Mouse (Mus musculus) brown adipose tissue, adult 24 weeks (tissue): Measurements from ENCODE around the gene Vps37c. TPM values are rescaled to one million over a fixed set of nuclear protein-coding genes. Genes with fewer than 3 reads are reported as not detected.

ENCODE experiments used
- H3K27ac ChIP-seq: fragments of 200-500 bp; replicated peaks from 2 replicates; pipeline ENCODE4 v1.5.1; 2012; ENCODE audit warnings: low read depth, mild to moderate bottlenecking, low read length
- H3K4me1 ChIP-seq: fragments of 200-500 bp; 2 replicates; pipeline ENCODE4 v1.6.1; 2012; ENCODE audit warnings: low read length, mixed read lengths; ENCODE audit not compliant: control insufficient read depth, insufficient read depth, insufficient read length
- H3K4me3 ChIP-seq: fragments of 200-500 bp; 2 replicates; pipeline ENCODE4 v1.5.1; 2012; ENCODE audit warnings: low read depth, mild to moderate bottlenecking, low read length, moderate library complexity; ENCODE audit not compliant: insufficient read depth
- polyA plus RNA-seq: library from polyadenylated mRNA; stranded (reverse); fragments of >200 nt; gene quantifications from 2 replicates; pipeline ENCODE4 v1.2.4, GENCODE M21; 2012; ENCODE audit not compliant: missing spikeins, insufficient read depth, insufficient read length

The Vps37c gene
- polyA plus RNA-seq, 1 experiment = 8.5 TPM

DNA sequence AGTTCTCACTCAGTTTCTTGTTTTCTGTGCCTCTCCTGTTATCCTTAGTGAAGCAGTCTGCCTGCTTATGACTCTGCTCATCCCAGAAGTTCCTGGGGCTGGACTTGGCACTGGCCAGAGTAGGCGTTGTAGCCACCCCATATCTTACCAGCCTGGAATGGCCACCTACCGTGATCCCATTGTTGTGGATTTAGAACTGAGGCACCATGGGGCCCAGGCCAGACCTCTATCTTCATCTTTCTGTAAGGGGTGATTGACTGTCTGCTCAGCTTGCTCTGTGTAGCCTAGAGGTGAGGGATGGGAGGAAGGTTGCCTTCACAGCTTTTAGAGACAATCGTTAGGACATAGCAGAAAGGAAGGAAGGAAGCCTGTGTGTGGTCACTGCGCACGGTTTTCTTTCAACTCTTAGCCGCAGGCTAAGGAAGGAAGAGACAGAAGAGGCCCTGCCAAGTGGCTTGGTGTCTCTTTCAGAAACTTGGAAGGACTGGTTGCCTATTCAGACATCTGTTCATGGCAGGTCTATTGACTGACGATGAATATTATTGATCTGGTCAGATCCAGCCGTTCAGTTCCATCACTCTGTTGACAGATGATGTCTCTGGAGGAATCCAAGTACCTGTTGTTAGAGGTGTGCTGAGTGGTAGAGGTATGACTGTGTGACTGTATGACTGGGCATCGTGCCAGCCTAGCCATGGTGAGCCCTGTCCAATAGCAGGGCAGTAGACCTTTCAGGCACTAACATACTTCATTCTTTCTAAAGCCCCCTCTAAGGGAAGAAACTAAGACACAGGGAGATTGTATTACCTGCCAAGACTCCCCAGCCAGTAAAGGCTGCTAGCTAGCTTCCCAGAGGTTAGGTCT, 9.8 kb downstream of the Vps37c start:
- 0 out of 2 replicates have a peak overlapping the region, but pooled peaks have one; percentile 19 for H3K27ac ChIP-seq
- peaks cover 48% of the 10 kb centered on the region for H3K4me1 ChIP-seq

DNA sequence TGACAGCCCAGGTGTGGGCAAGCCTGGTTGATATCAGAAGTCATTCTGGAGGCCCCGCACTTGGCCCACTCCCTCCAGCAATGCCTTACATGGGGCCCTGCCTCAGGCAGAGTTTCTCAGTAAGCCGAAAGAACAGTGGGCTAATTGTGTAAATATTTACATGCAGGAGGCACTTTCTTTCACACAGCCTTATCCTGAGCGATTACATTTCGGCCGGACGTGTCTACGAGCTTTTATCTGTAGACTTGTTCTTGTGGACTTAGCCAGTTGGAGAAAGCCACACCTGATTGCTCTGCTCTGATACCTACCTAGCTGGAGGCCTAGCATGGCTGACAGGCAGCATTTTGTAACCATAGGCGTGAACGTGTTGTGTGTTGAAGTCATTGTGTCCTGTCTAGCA, 11.3 kb downstream of the Vps37c start:
- no peak overlapping the region for H3K27ac ChIP-seq
- H3K4me1 ChIP-seq = peaks cover 51% of the 10 kb centered on the region
- H3K4me3 ChIP-seq = no peak overlapping the region

More for the DNA sequence above, 9.8 kb downstream of the Vps37c start:
- no peak overlapping the region for H3K4me3 ChIP-seq

DNA sequence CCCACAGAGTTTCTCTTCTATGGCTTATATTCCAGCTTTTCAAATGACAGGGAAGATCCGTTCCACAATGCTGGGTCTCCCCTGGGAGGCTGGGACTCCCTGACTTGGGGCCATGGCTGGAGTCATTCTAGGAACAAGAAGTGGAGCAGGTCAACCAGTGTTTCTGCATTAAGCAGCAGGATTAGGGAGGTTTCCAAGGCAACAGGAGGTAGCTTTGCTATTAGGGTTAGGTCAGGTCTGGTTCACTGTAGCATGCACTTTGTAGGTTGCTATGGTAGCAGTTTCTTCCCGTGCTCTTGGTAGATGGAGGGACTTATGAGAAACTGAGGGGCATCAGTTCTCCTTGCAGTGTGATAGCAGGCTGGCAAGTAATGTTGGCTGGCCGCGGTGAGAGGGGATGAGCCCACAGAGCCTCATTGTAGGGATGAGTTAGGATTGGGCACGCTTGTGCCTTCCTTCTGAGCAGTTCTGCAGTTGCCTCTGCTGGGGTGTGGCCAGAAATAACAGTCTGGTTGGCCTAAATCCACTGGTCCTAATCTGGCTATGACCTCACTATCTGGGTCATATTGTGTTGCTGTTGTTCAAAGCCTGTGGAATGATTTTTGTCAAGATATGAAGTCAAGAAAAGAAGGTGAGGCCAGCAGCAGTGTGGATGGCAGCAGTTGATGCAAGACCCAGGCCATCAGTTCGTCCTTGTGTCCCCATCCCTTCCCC, 12.6 kb downstream of the Vps37c start:
- Histone ChIP-seq H3K4me3 (no peak overlapping the region), H3K4me1 (peaks cover 51% of the 10 kb centered on the region), H3K27ac (no peak overlapping the region)

DNA sequence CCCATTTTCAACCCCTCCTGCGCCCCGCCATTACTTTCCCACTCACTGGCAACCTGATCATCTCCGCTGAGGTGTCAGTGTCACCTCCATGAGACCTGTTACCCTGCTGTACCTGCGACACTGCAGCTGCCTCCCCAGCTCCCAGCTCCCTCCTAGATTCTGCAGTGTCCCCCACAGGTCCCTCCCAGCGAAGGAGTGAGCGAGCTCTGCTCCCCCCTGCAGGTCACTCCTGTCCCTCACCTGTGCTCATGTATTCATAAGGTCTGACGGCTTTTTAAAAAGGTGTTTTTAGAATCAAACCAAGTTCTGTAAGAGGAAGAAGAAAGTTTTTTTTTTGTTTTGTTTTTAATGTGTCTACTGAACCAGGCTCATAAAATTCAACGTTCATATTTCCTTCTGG, 13.6 kb downstream of the Vps37c start:
- no peak overlapping the region for H3K27ac ChIP-seq
- no peak overlapping the region for H3K4me3 ChIP-seq
- H3K4me1 ChIP-seq = peaks cover 49% of the 10 kb centered on the region

DNA sequence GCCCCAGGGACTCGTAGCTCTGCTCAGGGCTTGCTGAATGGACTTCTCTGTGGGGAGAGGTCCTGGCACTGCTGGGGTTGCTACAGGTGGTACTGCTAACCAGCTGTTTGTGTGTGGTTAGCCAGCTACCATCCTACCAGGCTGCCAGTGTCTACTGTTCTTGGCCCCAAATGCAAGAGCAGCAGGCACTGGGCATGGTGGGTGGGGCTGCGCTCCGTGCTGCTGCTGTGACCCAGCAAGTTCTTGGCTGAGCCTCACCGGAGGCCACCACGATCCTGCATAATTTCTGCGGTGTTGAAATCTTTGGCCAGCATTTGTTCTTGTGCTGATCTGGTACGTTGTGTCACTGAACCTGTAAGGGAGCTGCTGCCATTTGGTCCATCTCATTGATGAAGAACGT, 14.9 kb downstream of the Vps37c start:
- Histone ChIP-seq H3K4me3 (no peak overlapping the region), H3K4me1 (peaks cover 41% of the 10 kb centered on the region), H3K27ac (no peak overlapping the region)

DNA sequence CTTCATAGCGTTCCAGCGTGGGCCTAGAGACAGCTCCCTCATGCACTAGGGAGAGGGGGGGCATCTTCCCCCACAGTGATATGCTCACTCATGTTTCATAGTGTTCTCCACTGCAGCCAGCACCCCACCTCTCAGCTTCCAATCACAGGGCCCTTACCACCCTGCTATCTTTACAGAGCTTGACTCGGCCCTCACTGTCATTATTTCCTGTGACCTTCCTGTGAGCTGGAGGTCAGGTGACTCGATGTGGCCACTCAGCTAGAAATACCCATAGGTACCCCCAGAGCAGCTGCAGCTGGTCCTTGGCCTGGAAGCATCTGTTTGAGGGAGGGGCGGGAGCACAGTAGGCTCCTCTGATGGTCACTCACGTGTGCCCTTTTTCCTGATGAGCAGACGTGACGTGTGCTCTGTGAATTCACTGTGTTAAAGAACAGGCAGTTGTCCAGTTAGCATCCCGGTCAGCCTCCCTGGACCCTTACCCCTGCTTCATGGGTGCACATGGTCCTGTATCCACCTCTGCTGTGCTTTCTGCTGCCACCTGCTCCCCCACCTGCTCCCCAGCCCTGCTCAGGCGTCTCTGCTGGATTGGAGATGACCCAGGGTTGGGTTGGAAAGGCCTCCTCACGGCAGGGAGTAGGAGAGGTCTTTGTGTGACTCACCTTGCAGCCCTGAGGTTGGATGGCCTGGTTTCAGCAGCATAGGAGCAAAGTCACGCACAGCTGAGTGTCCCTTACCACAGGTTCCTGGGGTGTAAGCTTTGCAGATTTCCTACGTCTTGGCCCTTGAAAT, 18.7 kb downstream of the Vps37c start:
- Histone ChIP-seq H3K4me3 (no peak overlapping the region), H3K27ac (no peak overlapping the region), H3K4me1 (peaks cover 11% of the 10 kb centered on the region; the same call in 1 of the 2 replicates)

DNA sequence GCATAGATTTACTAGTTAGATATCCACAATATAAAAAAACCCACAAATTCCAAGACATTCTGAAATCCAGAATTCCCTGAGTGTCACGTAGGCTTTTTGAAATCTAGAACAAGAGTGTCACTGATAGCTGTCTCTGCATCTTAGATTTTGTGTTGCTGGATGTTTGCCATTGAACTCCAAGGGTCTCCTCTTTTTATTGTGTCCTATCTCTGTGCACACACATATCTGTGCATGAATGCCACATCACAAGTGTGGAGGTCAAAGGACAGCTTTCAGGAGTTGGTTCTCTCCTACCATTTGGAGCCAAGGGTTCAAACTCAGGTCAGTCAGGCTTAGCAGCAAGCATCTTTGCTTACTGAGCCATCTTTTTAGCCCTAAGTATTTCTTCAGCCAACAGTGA, 19.3 kb downstream of the Vps37c start:
- H3K4me1 ChIP-seq = peaks cover 8% of the 10 kb centered on the region; the same call in 1 of the 2 replicates
- H3K27ac ChIP-seq = no peak overlapping the region
- H3K4me3 ChIP-seq = no peak overlapping the region

DNA sequence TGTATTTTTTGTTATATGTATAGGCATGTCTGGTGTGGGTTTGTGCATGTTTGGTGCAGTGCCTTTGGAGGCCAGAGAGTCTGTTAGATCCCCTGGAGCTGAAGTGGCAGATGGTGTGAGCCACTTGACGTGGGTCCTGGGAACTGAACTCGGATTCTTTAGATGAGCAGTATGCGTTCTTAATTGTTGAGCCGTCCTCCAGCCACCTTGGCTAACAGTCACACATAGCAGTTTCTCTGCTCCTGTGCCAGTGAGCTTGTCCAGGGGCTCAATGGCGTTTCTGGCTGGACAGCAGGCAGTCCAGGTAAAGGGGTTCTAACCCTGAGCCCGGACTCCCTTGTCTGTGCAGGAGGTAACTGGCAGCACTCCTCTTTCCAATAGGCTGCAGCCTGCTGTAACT, 20.4 kb downstream of the Vps37c start:
- no peaks in the 10 kb centered on the region for H3K4me1 ChIP-seq
- no peak overlapping the region for H3K27ac ChIP-seq
- no peak overlapping the region for H3K4me3 ChIP-seq

DNA sequence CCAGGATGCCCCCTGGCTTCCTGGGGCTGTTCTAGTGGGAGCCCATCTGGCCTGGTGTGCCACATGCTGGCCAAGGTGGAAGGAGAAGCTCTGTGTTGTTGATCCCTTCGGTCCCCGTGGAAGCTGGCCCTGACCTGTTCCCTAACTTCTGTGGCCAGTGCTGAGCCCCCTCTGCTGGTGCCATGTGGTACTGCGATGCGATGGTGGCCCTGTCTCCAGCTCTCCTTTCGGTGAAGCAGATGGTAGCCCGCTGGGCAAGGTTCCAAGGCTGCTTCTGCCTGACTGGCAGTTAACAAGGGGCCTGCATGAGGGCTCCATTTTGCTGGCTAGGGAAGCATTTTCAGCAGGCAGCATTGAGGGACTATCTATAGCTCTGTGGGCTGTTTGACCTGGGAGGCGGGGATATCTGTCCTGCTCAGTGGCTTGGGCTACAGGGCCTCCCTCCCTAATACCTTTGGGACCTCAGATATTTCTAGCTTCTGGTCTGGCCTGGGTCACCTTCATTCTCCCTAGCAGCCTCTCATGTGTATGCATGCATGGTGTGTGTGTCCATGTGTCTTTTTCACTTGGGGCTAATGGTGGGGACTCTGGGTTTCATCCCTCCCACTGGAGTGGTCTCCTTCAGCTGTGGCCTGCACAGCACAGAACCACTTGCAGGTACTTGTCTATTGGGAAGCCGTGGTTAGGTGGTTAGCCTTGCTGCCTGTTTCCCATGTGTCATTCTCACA, 21.0 kb downstream of the Vps37c start:
- Histone ChIP-seq H3K4me3 (no peak overlapping the region), H3K4me1 (no peaks in the 10 kb centered on the region), H3K27ac (no peak overlapping the region)

DNA sequence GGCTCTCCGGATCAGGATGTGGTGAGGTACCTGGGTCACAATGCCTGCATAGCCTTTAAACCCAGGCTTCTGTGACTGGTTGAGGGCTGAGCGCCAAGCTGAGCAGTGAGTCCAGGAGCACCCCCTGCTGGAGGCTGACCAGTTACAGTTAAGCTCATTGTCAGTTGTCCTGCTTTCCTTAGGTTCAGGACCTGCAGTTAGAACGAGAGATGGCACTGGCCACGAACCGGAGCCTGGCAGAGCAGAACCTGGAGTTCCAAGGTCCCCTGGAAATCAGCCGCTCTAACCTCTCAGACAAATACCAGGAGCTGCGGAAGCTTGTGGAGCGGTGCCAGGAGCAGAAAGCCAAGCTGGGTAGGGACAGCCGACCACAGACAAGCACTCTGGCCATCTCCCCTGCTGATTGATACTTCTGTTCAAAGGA, 21.6 kb downstream of the Vps37c start:
- H3K27ac ChIP-seq = no peak overlapping the region
- no peak overlapping the region for H3K4me3 ChIP-seq

DNA sequence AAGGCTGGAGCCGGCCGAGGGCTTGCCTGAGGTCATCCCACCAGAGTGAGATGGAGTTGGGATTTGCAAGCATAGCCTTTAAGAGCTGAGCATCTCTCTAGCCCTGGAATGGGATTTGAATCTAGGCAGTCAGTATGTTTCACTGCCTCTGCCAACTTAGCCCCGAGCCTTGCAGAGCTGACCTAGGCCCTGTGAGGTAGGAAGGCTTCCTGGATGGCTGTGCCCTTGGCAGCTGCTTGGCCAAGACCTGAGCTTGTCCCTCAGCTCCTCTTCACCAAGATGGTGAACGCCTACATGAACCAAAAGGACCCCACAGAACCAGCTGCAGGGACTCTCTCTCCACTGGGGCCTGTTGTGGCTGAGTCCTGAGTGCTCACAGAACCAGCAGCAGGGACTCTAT, 22.2 kb downstream of the Vps37c start:
- H3K4me3 ChIP-seq = no peak overlapping the region
- H3K4me1 ChIP-seq = no peaks in the 10 kb centered on the region
- no peak overlapping the region for H3K27ac ChIP-seq

More for the DNA sequence above, 21.6 kb downstream of the Vps37c start:
- H3K4me1 ChIP-seq = no peaks in the 10 kb centered on the region

DNA sequence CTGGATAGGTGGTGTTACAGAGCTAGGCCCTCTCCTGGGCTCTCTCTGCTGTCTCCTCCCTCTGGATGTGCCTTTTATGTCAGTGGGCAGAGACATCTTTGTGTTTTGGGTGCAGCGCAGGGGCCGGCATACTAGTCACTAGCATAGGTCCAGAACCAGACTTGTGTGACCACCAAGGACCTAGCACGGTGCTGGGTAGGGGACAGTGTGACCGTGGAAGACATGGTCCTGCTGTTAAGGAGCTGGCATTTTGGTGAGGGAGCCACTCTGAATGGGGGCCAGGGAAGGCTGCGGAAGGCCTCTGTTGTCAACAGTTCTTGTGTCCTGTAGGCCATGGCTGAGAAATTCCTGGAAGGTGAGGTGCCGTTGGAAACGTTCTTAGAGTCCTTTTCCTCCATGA, 23.7 kb downstream of the Vps37c start:
- H3K4me1 ChIP-seq = no peaks in the 10 kb centered on the region
- H3K27ac ChIP-seq = no peak overlapping the region
- no peak overlapping the region for H3K4me3 ChIP-seq

DNA sequence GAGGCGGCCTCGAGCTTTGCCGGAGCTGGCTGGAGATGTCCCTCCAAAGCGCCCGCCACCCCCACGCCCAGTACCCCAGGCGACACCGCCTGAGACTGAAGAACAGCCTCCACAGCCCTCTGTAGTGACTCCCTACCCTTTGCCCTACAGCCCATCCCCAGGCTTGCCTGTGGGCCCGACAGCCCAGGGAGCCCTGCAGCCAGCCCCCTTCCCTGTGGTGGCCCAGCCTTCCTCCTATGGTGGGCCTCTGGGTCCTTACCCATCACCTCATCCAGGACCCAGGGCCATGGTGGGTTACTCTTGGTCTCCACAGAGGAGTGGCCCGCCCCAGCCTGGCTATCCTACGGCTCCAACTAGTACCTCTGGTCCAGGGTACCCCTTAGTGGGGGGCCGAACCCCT, 24.1 kb downstream of the Vps37c start:
- Histone ChIP-seq H3K27ac (no peak overlapping the region), H3K4me1 (no peaks in the 10 kb centered on the region), H3K4me3 (no peak overlapping the region)

DNA sequence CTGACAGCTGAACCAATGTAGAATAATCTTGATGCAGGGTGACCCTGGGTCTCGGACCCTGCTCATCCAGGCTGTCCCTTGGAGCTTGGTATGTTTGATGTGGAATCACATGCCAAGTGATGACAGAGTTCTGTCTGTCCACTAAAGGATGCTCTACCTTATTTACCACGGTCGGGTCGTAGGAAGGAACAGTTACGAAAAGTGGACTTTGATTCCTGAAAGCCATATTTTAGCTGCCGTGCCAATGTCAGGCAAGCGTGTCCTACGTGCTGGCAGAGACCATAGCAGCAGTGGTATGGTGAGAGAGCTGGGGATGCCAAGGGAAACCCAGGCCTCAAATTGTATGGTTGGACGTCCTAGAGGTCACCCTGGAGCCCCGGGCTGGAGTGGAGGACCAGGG, 25.0 kb downstream of the Vps37c start:
- Histone ChIP-seq H3K27ac (no peak overlapping the region), H3K4me3 (no peak overlapping the region), H3K4me1 (no peaks in the 10 kb centered on the region)
